Mouse (Mus musculus) midbrain, embryonic 10.5 days (tissue): Measurements from ENCODE around the gene Pla2g7. TPM values are rescaled to one million over a fixed set of nuclear protein-coding genes. Genes with fewer than 3 reads are reported as not detected.

ENCODE experiments used
- polyA plus RNA-seq: library from polyadenylated mRNA; unstranded; fragments of >200 nt; fragmentation: Nextera tagmentation; extraction: Ambion mirVana; gene quantifications from 2 replicates; pipeline ENCODE4 v1.2.1, GENCODE M21; 2016

The Pla2g7 gene
- polyA plus RNA-seq, 1 experiment from 2014 or later, result 4.2 TPM

Other genes with a start within 250 kb of the Pla2g7 start
- 6.6 and 9.3 TPM in 2 replicates for gene Adgrf5, start 207.6 kb upstream of the Pla2g7 start, polyA plus RNA-seq
- gene Mep1a, start 65.3 kb upstream of the Pla2g7 start, polyA plus RNA-seq, result not detected in 2 replicates
- gene Ankrd66, start 24.5 kb upstream of the Pla2g7 start, polyA plus RNA-seq, result 0.23 and 0.26 TPM in 2 replicates
- 0.02 TPM in 2 replicates for gene Tdrd6, start 62.2 kb downstream of the Pla2g7 start, polyA plus RNA-seq
- gene Slc25a27, start 99.1 kb downstream of the Pla2g7 start, polyA plus RNA-seq, result 35.5 and 48.3 TPM in 2 replicates
- gene Cyp39a1, start 99.3 kb downstream of the Pla2g7 start, polyA plus RNA-seq, result 36.0 and 36.8 TPM in 2 replicates
- gene Rcan2, start 233.3 kb downstream of the Pla2g7 start, polyA plus RNA-seq, result 5.6 and 10.9 TPM in 2 replicates